Mouse (Mus musculus) frontal cortex, adult (tissue): ENCODE data around the gene Ppp1r35.

Experiments
- ATAC-seq: cut with Nextera tagmentation; 2 replicates; pipeline ENCODE4 v1.9.2; 2017; ENCODE audit warnings: mild to moderate bottlenecking, moderate library complexity, mixed read lengths; ENCODE audit not compliant: low TSS enrichment

Gene Ppp1r35

DNA sequence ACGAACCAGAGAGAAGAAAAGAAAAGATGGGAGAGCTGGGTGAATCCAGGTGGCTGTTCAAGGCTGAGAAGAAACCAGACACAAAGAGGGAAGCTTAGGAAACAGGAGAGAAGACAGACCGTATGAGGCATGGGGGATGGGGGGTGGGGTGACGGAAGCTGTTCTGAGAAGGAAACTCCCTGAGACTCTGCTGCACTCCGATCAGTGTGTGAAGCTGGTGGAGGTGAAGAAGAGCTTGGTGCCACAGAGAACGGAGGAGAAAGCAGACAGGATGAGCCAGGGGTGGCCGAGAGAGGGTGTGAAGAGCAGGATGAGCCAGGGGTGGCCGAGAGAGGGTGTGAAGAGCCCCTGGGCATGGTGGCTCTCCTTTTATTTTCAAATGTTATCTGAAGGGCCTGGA lies 47.8 kb downstream of the Ppp1r35 start:
- no peak for ATAC-seq

- no peak for ATAC-seq
Measured at GRCm38 (mm10) chr5:137828694-137829093, 50.0 kb downstream of the Ppp1r35 start.
